Mouse (Mus musculus): ENCODE measurements around the gene Zzz3.

The Zzz3 gene

GRCm38 (mm10) chr3:152468032-152468431 lies 72.8 kb downstream of the Zzz3 start:
- DNase-seq = no peak

GRCm38 (mm10) chr3:152468569-152469041 lies 73.3 kb downstream of the Zzz3 start:
- no peak for DNase-seq

- DNase-seq = no peak
Observed at GRCm38 (mm10) chr3:152469423-152470200, 74.3 kb downstream of the Zzz3 start.

- no peak for DNase-seq
Observed at GRCm38 (mm10) chr3:152470347-152470746, 75.1 kb downstream of the Zzz3 start.

GRCm38 (mm10) chr3:152472676-152473075 lies 77.4 kb downstream of the Zzz3 start:
- DNase-seq = no peak

- DNase-seq = peak; percentile 28 to 39
Observed at GRCm38 (mm10) chr3:152474582-152475277, 79.5 kb downstream of the Zzz3 start.

- no peak for DNase-seq
Observed at GRCm38 (mm10) chr3:152475278-152475669, 80.0 kb downstream of the Zzz3 start.

- DNase-seq = no peak
Observed at GRCm38 (mm10) chr3:152475894-152476293, 80.6 kb downstream of the Zzz3 start.

- peak; percentile 70 to 72 for DNase-seq
Observed at GRCm38 (mm10) chr3:152477796-152478527, 82.7 kb downstream of the Zzz3 start.

GRCm38 (mm10) chr3:152478599-152479435 lies 83.5 kb downstream of the Zzz3 start:
- DNase-seq = peak; percentile 42 to 58

GRCm38 (mm10) chr3:152480336-152480735 lies 85.1 kb downstream of the Zzz3 start:
- no peak for DNase-seq

- no peak for DNase-seq
Observed at GRCm38 (mm10) chr3:152482182-152482581, 86.9 kb downstream of the Zzz3 start.

GRCm38 (mm10) chr3:152483800-152484199 lies 88.5 kb downstream of the Zzz3 start:
- DNase-seq = no peak

- DNase-seq = no peak
Observed at GRCm38 (mm10) chr3:152484206-152484605, 88.9 kb downstream of the Zzz3 start.

- DNase-seq = no peak
Observed at GRCm38 (mm10) chr3:152488964-152489363, 93.7 kb downstream of the Zzz3 start.

- no peak for DNase-seq
Observed at GRCm38 (mm10) chr3:152490423-152490822, 95.2 kb downstream of the Zzz3 start.

GRCm38 (mm10) chr3:152492241-152492640 lies 97.0 kb downstream of the Zzz3 start:
- no peak for DNase-seq

- DNase-seq = no peak
Observed at GRCm38 (mm10) chr3:152493813-152494212, 98.5 kb downstream of the Zzz3 start.

GRCm38 (mm10) chr3:152494667-152495360 lies 99.5 kb downstream of the Zzz3 start:
- DNase-seq = no peak

GRCm38 (mm10) chr3:152495415-152495898 lies 100.2 kb downstream of the Zzz3 start:
- no peak for DNase-seq

GRCm38 (mm10) chr3:152497084-152497483 lies 101.8 kb downstream of the Zzz3 start:
- DNase-seq = no peak

GRCm38 (mm10) chr3:152497842-152498241 lies 102.6 kb downstream of the Zzz3 start:
- DNase-seq = no peak
